Mouse (Mus musculus) brain, embryonic 14.5 days (tissue): ENCODE results near the gene Vac14. TPM values are rescaled to one million over a fixed set of nuclear protein-coding genes. Genes with fewer than 3 reads are reported as not detected.

Experiments
- DNase-seq: peaks from one replicate; pipeline ENCODE4 v3.0.0-alpha.2; 2011; ENCODE audit warnings: low read depth
- CTCF ChIP-seq: fragments of 200-500 bp; IDR thresholded peaks from 2 replicates; pipeline ENCODE4 v1.5.1; 2012; ENCODE audit warnings: inconsistent platforms, mild to moderate bottlenecking, moderate library complexity, borderline replicate concordance; ENCODE audit not compliant: insufficient read depth, insufficient read length; ENCODE audit errors: extremely low read depth
- POLR2A ChIP-seq: fragments of 200-500 bp; IDR thresholded peaks from 2 replicates; pipeline ENCODE4 v1.6.1; 2012; ENCODE audit warnings: mild to moderate bottlenecking, inconsistent platforms, borderline replicate concordance; ENCODE audit not compliant: poor library complexity, insufficient read depth, insufficient read length, severe bottlenecking; ENCODE audit errors: extremely low read depth
- polyA plus RNA-seq: library from polyadenylated mRNA; depleted of rRNA; stranded (reverse); fragments of >200 nt; gene quantifications from 2 replicates; pipeline ENCODE4 v1.2.3, GENCODE M21; 2012

The Vac14 gene
- polyA plus RNA-seq, 1 experiment = 45.9 TPM

DNA sequence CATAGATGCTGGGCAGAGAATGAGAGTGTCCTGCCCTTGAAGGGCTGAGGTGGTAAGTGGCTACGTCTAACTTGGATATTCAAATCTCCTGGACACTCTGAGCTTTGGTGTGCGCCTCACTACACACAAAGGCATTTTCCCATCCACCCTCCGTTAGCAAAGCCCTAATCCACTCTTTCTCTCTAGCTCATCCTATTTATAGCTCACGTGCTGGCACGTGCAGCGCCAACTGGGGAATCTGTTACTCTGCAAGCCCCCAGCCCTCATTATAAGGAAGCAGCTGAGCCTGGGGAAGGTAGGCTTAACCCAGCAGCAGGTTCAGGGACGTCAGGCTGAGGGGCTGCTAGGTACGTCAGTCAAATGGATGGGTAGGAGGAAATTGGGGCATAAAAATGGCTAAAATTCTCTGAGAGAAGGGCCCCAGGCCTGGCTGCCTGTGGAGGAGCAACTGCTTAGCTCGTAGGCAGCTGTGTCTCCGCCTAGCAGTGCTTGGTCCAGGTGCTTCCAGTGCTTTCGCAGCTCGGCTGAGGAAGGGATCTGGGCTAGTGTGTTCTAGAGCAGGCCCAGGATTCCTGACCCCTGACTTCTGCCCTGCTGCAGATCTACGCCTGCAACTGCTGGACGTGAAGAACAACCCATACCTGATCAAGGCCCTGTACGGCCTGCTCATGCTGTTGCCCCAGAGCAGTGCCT is 96.6 kb downstream of the Vac14 start:
- TF ChIP-seq POLR2A (no peak), CTCF (no peak)
- DNase-seq = peak; percentile 81

DNA sequence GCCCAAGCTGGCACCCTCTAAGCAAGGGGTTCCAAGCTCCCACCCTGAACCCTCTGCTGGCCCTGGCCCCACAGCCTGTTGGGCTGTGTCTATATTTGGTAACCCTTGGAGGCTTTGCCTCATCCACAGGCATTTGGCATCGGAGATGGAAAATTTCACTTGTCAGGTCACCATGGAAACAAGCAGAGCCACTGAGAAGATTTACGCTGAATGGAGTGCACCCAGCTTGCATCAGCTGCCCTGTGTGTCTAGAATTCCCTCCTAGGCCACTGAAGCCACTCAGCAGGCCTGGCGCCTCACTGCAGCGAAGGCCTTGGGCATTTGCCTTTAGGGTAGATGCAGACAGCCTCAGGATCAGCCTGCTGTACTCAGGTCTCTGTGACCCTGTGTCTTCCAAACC is 97.7 kb downstream of the Vac14 start:
- no peak for TF ChIP-seq POLR2A
- no peak for TF ChIP-seq CTCF
- DNase-seq = peak; percentile 89

DNA sequence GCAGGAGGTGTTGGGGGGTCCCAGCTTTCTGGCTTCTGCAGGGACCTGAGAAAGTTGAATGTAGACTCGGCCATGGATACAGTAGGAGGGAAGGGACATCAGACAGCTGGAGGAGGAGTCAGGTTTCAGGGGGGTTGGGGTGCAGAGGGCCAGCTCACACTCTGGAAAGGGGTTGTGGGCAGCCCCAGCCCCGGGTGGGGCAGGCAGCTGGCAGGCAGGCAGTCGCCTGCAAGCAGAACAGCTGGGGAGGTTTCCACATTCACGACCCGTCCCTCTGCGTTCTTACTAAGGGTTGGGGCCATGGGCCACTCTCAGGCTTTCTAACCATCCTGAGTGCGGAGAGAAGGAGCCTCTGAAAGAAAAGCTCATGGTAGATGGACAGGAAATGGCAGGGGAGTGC is 98.7 kb downstream of the Vac14 start:
- TF ChIP-seq POLR2A (no peak), CTCF (no peak)
- no peak for DNase-seq

DNA sequence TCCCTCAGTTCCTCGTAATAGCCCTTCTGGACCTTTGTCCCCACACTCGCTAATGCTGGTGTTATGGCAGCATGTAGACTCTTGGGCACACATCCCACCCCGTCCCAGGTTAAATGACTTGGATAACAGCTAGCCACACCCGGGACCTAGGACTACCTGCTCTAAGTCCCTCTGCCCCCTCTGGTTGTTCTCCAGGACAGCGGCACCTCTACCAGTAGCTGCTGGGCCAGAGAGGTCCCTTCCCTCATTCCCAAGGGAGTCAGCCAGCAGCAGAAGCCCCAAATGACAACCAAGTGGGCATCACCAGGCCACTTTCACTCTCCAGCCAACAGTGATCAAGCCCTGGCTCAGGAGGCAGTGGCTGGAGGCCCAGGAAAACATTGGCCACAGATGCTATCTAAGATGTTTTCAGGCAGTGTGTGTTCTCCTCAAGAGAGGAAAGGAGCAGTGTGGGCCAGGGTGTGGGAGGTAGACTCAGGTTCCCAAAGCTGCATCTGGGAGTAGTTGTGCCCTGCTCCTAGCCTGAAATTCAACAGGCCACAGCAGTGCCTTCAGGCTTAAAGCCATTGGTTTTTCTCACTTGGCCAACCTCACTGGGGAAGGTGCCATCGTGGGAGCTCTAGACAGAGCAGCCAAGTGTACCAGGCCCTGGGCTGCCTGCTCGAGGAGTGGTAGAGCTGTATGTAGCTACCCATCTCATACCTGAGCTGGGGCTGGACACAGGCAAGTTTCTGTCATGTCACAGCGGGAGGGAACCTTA is 100.0 kb downstream of the Vac14 start:
- TF ChIP-seq POLR2A = no peak
- no peak for TF ChIP-seq CTCF
- no peak for DNase-seq

DNA sequence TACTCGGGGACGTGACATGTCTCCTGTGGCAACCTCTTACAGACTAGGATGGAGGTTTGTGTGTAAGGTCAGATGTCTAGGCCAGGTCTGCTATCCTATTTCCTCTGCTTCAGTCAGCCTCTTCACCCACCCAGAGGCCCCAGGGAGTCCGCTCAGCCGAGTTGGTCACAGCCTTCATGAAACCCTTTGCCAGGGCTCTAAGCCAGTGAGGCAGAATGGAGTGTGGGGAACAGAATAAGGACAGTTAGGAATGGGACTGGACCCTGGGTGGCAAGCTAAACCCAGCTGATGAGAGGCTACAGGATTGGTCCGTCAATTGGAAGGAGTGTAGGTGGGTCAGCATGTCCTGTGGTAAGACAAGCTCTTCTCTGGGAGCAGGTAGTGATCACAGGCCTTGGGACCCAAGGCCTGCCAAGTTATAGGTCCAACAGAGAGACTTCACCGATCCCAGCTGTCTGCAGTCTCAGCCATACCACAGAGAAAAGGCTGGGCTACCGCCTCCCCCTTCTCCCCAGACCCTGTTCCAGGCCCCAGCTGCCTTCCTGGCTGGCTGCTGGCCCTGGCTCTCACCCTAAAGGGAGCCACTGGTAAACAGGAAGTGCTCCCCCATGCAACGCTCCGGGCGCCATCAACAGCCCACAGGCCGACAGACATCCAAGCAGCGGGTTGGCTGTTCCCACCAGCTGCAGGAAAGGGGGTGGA is 100.7 kb downstream of the Vac14 start:
- peak; percentile 74 for DNase-seq

DNA sequence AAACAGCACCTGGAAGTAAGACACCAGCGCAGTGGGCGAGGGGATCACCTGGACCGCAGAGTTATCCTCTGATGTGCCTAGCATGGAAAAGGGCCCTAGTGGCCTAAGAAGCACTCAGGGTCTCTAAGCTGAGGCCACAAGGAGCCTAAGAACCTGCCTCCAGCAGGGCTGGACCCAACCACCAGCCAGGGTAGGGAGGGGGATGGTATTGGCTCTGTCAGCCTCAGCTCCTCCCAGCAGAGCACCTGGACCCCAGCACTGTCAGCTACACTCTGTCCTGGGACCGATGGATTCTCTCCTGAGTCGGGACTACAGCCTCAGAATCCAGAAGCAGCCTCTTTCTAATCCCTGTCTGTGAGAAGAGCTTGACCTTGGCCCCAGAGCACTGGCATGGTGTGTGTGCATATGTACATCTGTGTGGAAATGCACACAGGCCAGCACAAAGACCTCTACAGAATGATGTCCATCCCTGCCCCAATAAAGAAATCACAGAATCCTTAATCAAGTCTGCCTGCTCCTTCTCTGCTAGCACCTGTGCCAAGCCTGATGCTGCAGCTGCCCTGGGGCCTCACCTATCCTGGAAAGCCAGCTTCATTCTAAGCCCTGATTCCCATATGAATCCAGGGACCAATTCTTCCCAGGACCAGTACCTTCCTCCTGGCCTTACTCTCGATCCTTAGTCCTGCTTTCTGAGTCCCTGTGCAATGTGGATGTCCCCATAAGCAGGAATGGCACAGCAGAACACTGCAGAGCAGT is 101.7 kb downstream of the Vac14 start:
- TF ChIP-seq POLR2A = no peak
- TF ChIP-seq CTCF = no peak
- DNase-seq = no peak

More for the DNA sequence above, 100.7 kb downstream of the Vac14 start:
- no peak for TF ChIP-seq POLR2A
- TF ChIP-seq CTCF = no peak

DNA sequence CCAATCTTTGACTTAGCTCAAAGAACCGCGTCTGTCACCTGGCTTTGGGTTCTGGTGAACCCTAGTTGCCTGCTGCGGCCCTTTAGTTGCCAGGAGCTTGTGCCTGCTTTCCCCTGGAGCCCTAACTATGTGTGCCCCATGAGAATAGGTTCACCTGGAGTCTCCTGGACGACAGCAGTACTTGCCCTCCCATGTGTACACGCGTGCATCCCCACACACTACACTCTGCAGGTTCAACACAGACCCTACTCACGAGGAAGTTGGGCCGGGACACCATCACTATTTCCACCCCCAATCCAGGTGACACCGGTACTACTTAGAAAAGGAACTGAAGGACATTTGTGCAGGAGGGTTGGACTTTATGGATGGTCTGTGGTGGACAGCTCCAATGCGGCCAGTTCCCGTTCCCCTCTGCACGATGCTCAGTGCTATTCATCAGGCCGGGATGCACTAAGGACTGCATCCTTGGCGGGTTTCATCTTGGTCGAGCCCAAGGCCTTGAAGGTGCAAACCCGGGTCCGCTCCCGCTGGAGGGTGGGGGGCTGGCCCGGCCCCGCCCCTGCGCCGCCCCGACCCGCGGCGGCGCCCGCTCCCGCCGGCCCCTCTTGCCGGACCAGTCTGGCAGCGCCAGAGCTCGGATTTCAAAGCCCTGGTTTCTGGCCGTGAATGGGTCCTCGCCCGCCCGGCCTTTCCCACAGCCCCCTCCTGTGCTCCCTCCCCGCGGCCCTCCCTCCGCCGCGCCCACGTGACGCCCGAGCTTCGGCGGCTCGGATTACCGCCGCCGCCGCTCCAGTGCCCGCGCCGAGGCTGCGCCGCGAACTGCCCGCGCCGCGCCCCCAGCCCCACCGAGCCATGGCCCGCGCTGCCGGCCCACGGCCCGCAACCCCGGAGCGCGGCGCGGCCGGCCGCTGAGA is 102.6 kb downstream of the Vac14 start, which contains the start of gene Mtss1l:
Mtss1l (plus strand) TSS at position 792 of the 914 bp plus-strand sequence.
- TF ChIP-seq CTCF (no peak), POLR2A (peak; percentile 56)
- DNase-seq = peak; percentile 95

DNA sequence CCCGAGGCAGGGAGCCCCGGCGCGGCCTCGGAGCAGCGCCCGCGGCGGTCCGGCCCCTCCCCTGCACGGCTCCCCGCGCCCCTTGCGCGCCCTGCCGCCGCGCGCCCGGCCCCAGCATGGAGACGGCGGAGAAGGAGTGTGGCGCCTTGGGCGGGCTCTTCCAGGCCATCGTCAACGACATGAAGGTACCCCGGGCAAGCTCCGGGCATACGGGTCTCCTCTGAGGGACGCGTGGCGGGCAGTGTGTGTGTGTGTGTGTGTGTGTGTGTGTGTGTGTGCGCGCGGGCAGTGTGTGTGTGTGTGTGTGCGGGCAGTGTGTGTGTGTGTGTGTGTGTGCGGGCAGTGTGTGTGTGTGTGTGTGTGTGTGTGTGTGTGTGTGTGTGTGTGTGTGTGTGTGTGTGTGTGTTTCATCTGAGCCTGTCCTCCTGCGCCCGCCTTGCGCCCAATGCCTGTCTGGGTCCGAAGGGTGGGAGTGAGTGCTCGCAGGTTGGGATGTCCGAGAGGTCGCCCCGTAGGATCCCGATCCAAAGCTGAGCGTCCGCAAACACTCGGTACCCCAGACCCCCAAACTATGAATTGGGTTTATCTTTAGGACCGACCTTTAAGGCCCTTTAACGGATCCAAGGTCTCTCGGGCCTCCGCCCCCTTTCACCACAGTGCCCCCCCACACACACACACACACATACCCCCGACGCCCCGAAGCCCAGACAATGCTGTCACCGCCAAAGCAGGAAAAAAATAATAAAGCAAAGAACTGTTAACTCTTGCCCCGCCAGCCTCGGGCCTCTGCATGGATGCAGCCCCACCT is 103.4 kb downstream of the Vac14 start:
- TF ChIP-seq POLR2A = no peak
- no peak for TF ChIP-seq CTCF
- DNase-seq = peak; percentile 68

DNA sequence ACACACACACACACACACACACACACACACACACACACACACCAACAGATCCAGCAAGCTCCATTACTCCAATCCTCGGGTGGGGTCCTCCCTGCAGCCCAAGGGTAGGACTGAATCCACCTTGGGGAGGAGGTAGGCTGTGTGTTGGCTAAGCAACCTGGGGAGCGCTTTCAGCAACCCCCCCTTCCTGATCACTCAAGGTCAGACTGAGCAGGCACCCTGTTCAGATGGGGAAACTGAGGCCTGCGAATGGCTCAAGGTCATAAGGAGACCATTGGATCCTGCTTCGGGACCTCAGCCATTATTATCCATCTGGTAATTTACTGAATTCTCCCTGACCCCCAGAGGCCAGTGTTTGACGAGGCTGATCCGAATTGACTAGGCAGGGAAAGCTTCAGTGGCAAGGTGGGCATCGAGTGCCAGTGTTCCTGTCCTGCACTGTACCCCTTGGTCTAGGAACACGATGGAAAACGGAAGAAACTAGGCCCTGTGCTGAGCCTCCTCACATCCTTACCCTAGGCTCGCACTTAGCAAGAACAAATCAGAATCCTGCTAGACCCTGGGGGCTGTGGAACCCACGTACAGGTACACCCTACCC is 104.1 kb downstream of the Vac14 start:
- no peak for DNase-seq
- no peak for TF ChIP-seq CTCF
- TF ChIP-seq POLR2A = no peak
